Mouse (Mus musculus): ENCODE results near the gene Rbms3.

DNA sequence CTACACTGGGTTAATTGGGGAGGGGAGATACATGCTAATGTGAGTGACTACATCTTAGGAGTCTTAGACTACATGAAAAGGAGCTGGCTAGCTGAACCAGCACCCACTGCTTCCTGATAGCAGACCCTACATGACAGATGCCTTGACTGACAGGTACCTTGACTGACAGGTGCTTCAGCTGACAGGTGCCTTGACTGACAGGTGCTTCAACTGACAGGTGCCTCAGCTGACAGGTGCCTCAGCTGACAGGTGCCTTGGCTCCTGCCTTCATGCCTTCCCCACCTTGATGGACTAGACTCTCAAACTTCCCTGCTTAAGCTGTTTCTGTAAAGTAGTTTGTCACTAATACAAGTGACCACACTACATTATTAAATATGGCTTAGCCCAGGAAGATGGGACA, 232.6 kb downstream of the Rbms3 start:
- TF ChIP-seq POLR2A (IDR thresholded peaks at IDR 0.05; ENCODE audit: borderline replicate concordance, extremely low read depth, insufficient read depth, insufficient read length, poor library complexity, severe bottlenecking) (no peak), CTCF (IDR thresholded peaks at IDR 0.05; ENCODE audit: borderline replicate concordance, extremely low read depth, insufficient read depth, insufficient read length) (no peak)

Data from brain, embryonic 14.5 days (tissue).